Mouse (Mus musculus) megakaryocyte, embryonic 14.5 days (primary cell): ENCODE measurements around the gene Hic1.

Experiments used
- FLI1 ChIP-seq: IDR thresholded peaks from 2 replicates; pipeline ENCODE4 v1.6.1; 2012; ENCODE audit warnings: low read length, inconsistent platforms, mixed read lengths
- GATA1 ChIP-seq: IDR thresholded peaks from 3 replicates; pipeline ENCODE4 v1.6.1; 2012; ENCODE audit warnings: mixed read lengths, low read length, inconsistent platforms, borderline replicate concordance

DNA sequence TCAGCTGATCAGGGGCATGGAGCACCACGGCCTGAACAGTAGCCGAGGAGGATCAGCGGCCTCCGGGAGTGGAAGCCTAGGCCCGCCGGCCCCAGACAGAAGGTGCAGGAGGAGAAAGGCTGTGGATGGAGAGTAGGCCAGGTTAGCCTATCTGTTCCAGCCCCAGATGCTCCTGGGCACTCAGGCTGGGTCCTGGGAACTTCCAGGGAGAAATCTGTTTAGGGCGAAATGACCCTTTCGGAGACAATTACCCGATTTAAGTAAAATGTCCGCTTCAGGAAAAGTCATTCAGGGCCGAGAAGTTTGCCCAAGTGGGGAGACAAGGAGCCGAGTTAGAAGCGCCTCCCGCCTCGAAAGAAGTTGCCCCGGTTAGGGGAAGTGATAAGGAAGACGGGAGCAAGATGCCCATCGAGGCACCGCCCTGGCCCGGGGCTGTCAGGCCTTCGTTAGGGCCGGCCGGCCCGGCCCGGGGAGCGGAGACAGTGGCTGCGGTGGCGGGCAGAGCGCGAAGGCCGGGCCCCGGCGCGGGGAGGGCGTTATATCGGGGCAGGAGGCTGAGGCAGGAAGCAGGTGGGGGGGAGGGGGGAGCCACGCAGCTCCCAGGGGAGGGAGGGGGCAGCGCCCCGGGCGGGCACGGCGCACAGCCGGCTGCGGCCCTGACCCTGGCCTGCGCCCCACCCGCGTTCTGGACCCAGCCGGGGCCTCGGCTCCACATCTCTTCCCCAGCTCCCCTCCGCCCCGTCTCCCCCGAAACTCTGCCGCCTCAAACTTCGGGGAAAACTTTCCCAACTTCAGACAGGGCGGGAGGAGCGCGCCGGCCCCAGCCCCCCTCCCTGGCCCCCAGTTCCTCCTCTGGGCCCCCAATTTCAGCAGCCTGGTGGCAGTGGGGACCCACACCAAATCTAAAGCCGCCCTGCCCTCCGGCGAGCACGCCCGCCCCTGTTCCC lies 1.4 kb downstream of the Hic1 start:
- TF ChIP-seq GATA1 (no peak), FLI1 (no peak)
